Mouse (Mus musculus): Measurements from ENCODE around the gene Mthfd2l.

Gene Mthfd2l

GRCm38 (mm10) chr5:90945453-90945852 lies 14.5 kb downstream of the Mthfd2l start:
- no peak for DNase-seq (ENCODE audit: extremely low read depth, low read depth)

GRCm38 (mm10) chr5:90949499-90949898 lies 18.6 kb downstream of the Mthfd2l start:
- no peak for DNase-seq (ENCODE audit: extremely low read depth, low read depth)

- DNase-seq (ENCODE audit: extremely low read depth, low read depth): no peak
These were observed 20.6 kb downstream of the Mthfd2l start for GRCm38 (mm10) chr5:90951475-90951874.

GRCm38 (mm10) chr5:90952731-90953481 lies 22.0 kb downstream of the Mthfd2l start:
- DNase-seq (ENCODE audit: extremely low read depth, low read depth): no peak

- peak; percentile 14 for DNase-seq (ENCODE audit: extremely low read depth, low read depth)
These were observed 33.4 kb downstream of the Mthfd2l start for GRCm38 (mm10) chr5:90964316-90964715.

GRCm38 (mm10) chr5:90964764-90965163 lies 33.8 kb downstream of the Mthfd2l start:
- no peak for DNase-seq (ENCODE audit: extremely low read depth, low read depth)

GRCm38 (mm10) chr5:90965386-90965785 lies 34.5 kb downstream of the Mthfd2l start:
- no peak for DNase-seq (ENCODE audit: extremely low read depth, low read depth)

- no peak for DNase-seq (ENCODE audit: extremely low read depth, low read depth)
These were observed 46.3 kb downstream of the Mthfd2l start for GRCm38 (mm10) chr5:90977244-90977643.

GRCm38 (mm10) chr5:90980297-90980696 lies 49.4 kb downstream of the Mthfd2l start:
- DNase-seq (ENCODE audit: extremely low read depth, low read depth): no peak

GRCm38 (mm10) chr5:90987605-90988004 lies 56.7 kb downstream of the Mthfd2l start:
- DNase-seq (ENCODE audit: extremely low read depth, low read depth): no peak

GRCm38 (mm10) chr5:90988149-90988548 lies 57.2 kb downstream of the Mthfd2l start:
- DNase-seq (ENCODE audit: extremely low read depth, low read depth): no peak

- no peak for DNase-seq (ENCODE audit: extremely low read depth, low read depth)
These were observed 57.7 kb downstream of the Mthfd2l start for GRCm38 (mm10) chr5:90988592-90988991.

- no peak for DNase-seq (ENCODE audit: extremely low read depth, low read depth)
These were observed 69.0 kb downstream of the Mthfd2l start for GRCm38 (mm10) chr5:90999942-91000341.

- no peak for DNase-seq (ENCODE audit: extremely low read depth, low read depth)
These were observed 84.3 kb downstream of the Mthfd2l start for GRCm38 (mm10) chr5:91015216-91015615.

GRCm38 (mm10) chr5:91023114-91023513 lies 92.2 kb downstream of the Mthfd2l start:
- no peak for DNase-seq (ENCODE audit: extremely low read depth, low read depth)

- no peak for DNase-seq (ENCODE audit: extremely low read depth, low read depth)
These were observed 96.2 kb downstream of the Mthfd2l start, which contains the start of gene Epgn for GRCm38 (mm10) chr5:91027164-91027563. Gene Epgn, plus strand, starts transcription at chr5:91027464.

GRCm38 (mm10) chr5:91027840-91028239 lies 96.9 kb downstream of the Mthfd2l start:
- DNase-seq (ENCODE audit: extremely low read depth, low read depth): no peak

GRCm38 (mm10) chr5:91030629-91031028 lies 99.7 kb downstream of the Mthfd2l start:
- no peak for DNase-seq (ENCODE audit: extremely low read depth, low read depth)

- DNase-seq (ENCODE audit: extremely low read depth, low read depth): no peak
These were observed 104.4 kb downstream of the Mthfd2l start for GRCm38 (mm10) chr5:91035341-91035740.

- no peak for DNase-seq (ENCODE audit: extremely low read depth, low read depth)
These were observed 105.7 kb downstream of the Mthfd2l start for GRCm38 (mm10) chr5:91036628-91037027.

GRCm38 (mm10) chr5:91037756-91038155 lies 106.8 kb downstream of the Mthfd2l start:
- DNase-seq (ENCODE audit: extremely low read depth, low read depth): no peak

GRCm38 (mm10) chr5:91038547-91038946 lies 107.6 kb downstream of the Mthfd2l start:
- DNase-seq (ENCODE audit: extremely low read depth, low read depth): no peak

- DNase-seq (ENCODE audit: extremely low read depth, low read depth): no peak
These were observed 108.0 kb downstream of the Mthfd2l start for GRCm38 (mm10) chr5:91038963-91039362.

Measured in MEL-GATA-1-ER (cell line).